Mouse (Mus musculus): ENCODE measurements around the gene Erg. TPM values are rescaled to one million over a fixed set of nuclear protein-coding genes. Genes with fewer than 3 reads are reported as not detected.

The Erg gene
- total RNA-seq, 2 experiments from 2014 or later: 10.9 to 13.7 TPM

DNA sequence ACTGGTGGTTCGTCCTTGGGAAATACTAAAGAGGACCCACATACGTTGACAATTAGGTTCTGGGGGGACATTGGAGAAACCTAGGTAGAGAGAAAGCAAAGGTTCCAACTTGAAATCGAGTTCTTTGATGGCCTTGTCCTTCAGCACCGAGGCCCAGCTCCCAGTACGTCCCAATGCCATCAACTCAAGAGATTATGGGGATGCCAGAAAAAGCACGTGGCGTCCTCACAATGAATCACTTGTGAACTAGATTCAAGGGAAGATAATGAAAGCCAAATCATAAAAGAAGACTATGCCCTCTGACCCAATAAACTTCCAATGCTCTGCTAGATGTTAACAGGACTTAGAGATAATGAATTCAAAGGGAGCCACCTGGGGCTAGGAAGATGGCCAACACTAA is 94.2 kb downstream of the Erg start:
- ATAC-seq (replicated peaks; ENCODE audit: low FRiP score, low TSS enrichment, poor library complexity, severe bottlenecking): no peak

GRCm38 (mm10) chr16:95490386-95490785 is 96.0 kb downstream of the Erg start:
- no peak for ATAC-seq (replicated peaks; ENCODE audit: low FRiP score, low TSS enrichment, poor library complexity, severe bottlenecking)

- peak; percentile 69 for ATAC-seq (replicated peaks; ENCODE audit: low FRiP score, low TSS enrichment, poor library complexity, severe bottlenecking)
Observed at GRCm38 (mm10) chr16:95487606-95488351, 98.6 kb downstream of the Erg start.

DNA sequence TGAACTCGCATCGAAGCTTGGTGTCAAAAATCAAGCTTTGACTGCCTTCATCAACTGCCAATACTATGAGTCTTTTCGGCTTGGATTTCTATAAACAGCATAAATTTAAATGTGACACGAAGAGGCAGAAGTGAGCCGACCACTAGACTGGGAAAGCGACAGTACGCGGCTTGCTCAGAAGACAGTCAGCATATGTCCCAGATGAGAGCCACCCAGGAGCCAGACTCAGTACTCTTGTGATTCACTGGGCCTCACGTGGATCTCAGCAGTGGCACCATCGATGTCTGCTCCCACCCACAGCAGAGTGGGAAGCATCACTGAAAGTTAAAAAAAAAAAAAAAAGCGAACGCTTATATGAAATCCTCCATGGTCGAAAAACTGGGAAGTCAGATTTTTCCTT is 105.2 kb downstream of the Erg start:
- ATAC-seq (replicated peaks; ENCODE audit: low FRiP score, low TSS enrichment, poor library complexity, severe bottlenecking): no peak

GRCm38 (mm10) chr16:95478558-95478957 is 107.8 kb downstream of the Erg start:
- peak; percentile 59 for ATAC-seq (replicated peaks; ENCODE audit: low FRiP score, low TSS enrichment, poor library complexity, severe bottlenecking)

GRCm38 (mm10) chr16:95475041-95475440 is 111.4 kb downstream of the Erg start:
- no peak for ATAC-seq (replicated peaks; ENCODE audit: low FRiP score, low TSS enrichment, poor library complexity, severe bottlenecking)

GRCm38 (mm10) chr16:95473946-95474345 is 112.4 kb downstream of the Erg start:
- peak; percentile 44 for ATAC-seq (replicated peaks; ENCODE audit: low FRiP score, low TSS enrichment, poor library complexity, severe bottlenecking)

DNA sequence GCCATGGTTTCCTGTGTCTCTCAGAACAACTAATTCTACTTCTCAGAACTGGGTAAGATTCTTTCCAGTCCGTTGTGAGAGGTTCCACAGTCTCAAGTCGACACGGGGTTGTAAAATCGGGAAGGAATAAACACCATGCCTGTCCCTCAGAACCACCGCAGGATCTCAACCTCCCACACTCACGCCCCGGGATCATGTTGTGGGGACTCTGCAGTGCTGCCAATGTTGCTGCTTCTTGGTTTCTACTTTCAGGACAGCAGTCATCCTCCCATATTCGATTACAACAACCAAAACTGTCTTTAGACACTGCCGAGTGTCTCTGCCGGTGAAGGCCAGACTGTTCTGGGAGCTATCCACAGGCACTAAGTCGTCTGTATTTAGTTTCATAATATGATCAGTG is 113.6 kb downstream of the Erg start:
- ATAC-seq (replicated peaks; ENCODE audit: low FRiP score, low TSS enrichment, poor library complexity, severe bottlenecking): no peak

- ATAC-seq (replicated peaks; ENCODE audit: low FRiP score, low TSS enrichment, poor library complexity, severe bottlenecking): no peak
Observed at GRCm38 (mm10) chr16:95469262-95470139, 116.9 kb downstream of the Erg start.

DNA sequence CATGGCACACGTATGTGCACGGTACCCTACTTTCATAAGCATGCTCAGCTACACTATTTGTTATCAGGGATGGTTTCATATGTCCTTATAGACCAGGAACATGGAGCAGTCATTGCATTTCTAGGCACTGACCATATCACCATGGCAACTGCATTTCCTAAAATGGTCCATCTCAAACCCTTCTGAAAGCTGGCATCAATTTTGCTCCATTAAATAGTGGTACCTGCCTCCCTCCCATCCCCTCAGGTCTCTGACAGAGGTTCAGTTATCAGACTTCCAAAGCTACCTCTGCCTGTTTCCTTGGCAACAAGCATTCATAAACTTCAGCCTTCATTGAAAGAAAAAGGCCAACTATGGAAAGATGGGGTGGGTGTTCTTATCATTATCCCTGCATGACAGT is 118.5 kb downstream of the Erg start:
- ATAC-seq (replicated peaks; ENCODE audit: low FRiP score, low TSS enrichment, poor library complexity, severe bottlenecking): no peak

GRCm38 (mm10) chr16:95466548-95466947 is 119.8 kb downstream of the Erg start:
- no peak for ATAC-seq (replicated peaks; ENCODE audit: low FRiP score, low TSS enrichment, poor library complexity, severe bottlenecking)

DNA sequence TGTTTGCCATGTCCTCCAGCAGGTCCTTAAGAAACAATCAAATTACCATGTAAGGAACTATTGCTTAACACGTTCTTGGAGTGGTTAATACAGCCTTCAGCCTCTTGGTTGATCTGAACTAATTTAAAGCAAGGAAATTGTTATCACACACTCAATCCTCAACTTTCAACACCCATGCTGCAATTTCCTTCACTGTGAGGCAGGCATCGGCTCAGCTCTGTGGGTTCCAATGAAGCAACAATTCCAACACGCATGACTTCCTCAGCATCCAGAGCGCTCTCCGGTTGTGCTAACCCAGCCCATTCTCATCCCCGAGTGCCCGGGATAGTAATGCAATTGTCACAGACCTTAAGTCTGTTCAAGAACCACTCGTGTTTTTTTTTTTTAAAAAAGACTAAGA is 121.8 kb downstream of the Erg start:
- no peak for ATAC-seq (replicated peaks; ENCODE audit: low FRiP score, low TSS enrichment, poor library complexity, severe bottlenecking)

DNA sequence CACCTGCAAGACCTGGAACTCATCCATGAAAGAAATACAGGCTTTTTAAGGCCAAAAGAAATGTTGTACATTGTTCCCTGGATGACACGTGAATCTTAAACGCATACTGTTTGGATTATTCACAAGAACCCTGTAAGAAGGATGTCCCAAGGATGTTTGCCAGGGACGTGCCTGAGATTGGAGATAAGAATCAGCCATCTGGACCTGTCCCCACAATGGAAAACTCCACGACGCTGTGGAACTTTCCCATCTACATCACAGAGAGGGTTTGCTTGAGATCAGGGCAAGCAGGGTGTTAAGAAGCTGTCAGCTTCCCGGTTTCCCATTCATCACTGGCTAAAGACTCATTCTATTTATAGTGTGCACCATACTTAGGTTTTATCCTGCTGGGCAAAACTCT is 122.6 kb downstream of the Erg start:
- no peak for ATAC-seq (replicated peaks; ENCODE audit: low FRiP score, low TSS enrichment, poor library complexity, severe bottlenecking)

DNA sequence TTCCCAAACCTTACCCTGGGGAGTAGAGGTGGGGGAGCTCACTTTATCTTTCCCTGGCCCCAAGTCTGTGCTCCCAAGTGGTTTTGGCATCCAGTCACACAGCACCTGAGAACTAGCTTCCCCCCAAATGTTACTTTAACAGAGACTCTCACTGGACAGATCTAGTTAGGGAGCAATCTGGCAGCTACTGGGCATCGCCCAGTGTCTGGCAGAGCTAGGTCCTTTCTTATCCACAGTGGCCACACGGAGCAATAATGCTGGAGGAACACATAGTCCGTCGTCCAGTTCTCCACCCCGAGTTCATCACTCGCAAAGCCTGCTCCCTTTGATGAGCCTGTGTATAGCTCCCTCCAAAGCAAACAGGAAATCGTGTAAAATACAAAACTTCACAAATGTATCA is 124.5 kb downstream of the Erg start:
- ATAC-seq (replicated peaks; ENCODE audit: low FRiP score, low TSS enrichment, poor library complexity, severe bottlenecking): no peak

GRCm38 (mm10) chr16:95460336-95460735 is 126.1 kb downstream of the Erg start:
- no peak for ATAC-seq (replicated peaks; ENCODE audit: low FRiP score, low TSS enrichment, poor library complexity, severe bottlenecking)

DNA sequence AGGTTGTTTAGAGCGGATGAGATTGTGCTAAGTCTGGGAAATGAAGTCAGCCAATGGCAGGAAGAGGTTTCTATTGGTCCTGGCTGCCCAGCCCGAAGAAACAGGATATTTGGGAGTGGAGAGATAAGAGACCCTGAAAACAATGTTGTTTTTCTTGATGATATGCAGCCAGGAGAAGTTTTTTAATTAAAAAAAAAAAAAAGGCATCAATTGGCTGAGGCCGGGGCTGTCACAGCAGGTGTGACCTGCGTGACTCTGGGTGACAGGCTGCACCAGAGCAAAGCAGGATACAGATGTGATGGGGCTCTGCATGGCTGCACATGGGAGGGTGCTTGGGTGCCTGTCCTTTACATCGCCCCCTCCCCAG is 127.1 kb downstream of the Erg start:
- ATAC-seq (replicated peaks; ENCODE audit: low FRiP score, low TSS enrichment, poor library complexity, severe bottlenecking): no peak

- ATAC-seq (replicated peaks; ENCODE audit: low FRiP score, low TSS enrichment, poor library complexity, severe bottlenecking): no peak
Observed at GRCm38 (mm10) chr16:95458590-95459324, 127.6 kb downstream of the Erg start.

GRCm38 (mm10) chr16:95457006-95457405 is 129.4 kb downstream of the Erg start:
- ATAC-seq (replicated peaks; ENCODE audit: low FRiP score, low TSS enrichment, poor library complexity, severe bottlenecking): no peak

- no peak for ATAC-seq (replicated peaks; ENCODE audit: low FRiP score, low TSS enrichment, poor library complexity, severe bottlenecking)
Observed at GRCm38 (mm10) chr16:95455896-95456295, 130.5 kb downstream of the Erg start.

- no peak for ATAC-seq (replicated peaks; ENCODE audit: low FRiP score, low TSS enrichment, poor library complexity, severe bottlenecking)
Observed at GRCm38 (mm10) chr16:95455461-95455860, 130.9 kb downstream of the Erg start.

All from megakaryocyte-erythroid progenitor cell, adult 5-6 weeks (primary cell).